Mouse (Mus musculus): ENCODE data around the gene Slc15a5. TPM values are rescaled to one million over a fixed set of nuclear protein-coding genes. Genes with fewer than 3 reads are reported as not detected.

Gene Slc15a5
- polyA plus RNA-seq, 1 experiment, result not detected

DNA sequence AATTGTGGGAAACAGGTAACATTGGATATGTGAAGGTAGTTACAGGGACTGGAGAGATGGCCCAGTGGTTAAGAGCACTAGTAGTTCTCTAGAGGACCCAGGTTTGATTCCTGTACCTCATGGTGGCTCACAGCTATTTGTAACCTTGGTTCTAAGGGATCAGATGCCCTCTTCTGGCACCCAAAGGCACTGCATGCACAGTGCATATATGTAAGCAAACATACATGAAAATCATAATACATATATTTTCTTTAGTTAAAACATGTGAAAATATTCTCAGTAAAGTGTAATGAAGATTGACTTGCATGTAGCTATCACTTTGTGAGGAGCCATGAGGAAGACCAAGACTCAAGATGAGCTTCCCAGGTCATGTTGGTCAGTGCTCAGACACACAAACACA, 62.8 kb downstream of the Slc15a5 start:
- no peak overlapping the region for H3K4me3 ChIP-seq (ENCODE audit: insufficient read depth, low read depth, low read length)

DNA sequence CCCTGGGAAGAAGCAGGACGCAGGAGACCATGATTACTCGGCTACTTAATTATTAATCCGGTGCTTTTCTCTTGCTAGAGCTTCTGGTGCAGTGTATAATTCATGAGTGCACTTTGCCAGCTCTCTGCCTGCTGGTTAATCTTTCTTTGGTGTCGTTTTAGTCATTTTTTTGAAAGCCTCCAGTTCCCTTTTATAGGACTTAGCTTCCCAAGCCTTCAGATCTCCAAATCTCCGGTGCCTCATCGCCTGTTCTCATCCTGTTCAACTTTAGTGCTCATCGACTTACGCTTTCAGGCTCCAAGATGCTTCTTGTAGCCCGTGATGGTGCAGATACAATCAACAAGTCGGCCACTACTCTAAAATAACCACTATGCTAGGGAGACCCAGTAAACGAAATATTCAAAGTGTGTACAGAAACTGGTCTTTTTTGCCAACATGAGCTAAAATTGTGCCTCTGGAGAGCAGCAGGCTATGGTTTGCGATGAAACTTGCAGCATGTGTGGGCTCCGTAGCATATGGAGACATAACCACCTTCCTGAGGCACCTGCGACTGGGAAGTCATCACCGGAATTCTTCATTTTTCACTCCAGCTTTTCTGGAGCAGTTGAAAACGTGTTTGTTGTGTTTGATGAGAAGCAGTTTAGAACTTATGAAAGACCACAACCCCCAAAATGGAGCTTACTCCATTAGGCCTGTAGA, 64.6 kb downstream of the Slc15a5 start:
- WGBS, result 69% methylated on average over 16 of the region's 16 CpGs
- no peak for TF ChIP-seq CTCF (conservative IDR thresholded peaks at IDR 0.05; ENCODE audit: insufficient read depth, insufficient read length, low read depth, low read length)
- H3K27me3 ChIP-seq (replicated peaks; ENCODE audit: control insufficient read depth, insufficient read depth, low read length), result no peaks in the 10 kb centered on the region; the same call in 1 of the 2 replicates
- no peak overlapping the region for H3K4me3 ChIP-seq (ENCODE audit: insufficient read depth, low read depth, low read length)
- H3K4me1 ChIP-seq (ENCODE audit: control insufficient read depth, insufficient read depth, low read length), result no peaks in the 10 kb centered on the region
- no peak for DNase-seq
- H3K36me3 ChIP-seq (ENCODE audit: control insufficient read depth, insufficient read depth, low read length), result no peaks in the 10 kb centered on the region
- no peak overlapping the region for H3K27ac ChIP-seq (ENCODE audit: insufficient read depth, low read depth, low read length)

More for the DNA sequence above, 62.8 kb downstream of the Slc15a5 start:
- no peak for DNase-seq
- H3K4me1 ChIP-seq (ENCODE audit: control insufficient read depth, insufficient read depth, low read length), result no peaks in the 10 kb centered on the region
- H3K27me3 ChIP-seq (replicated peaks; ENCODE audit: control insufficient read depth, insufficient read depth, low read length), result no peaks in the 10 kb centered on the region; the same call in 1 of the 2 replicates
- no peaks in the 10 kb centered on the region for H3K36me3 ChIP-seq (ENCODE audit: control insufficient read depth, insufficient read depth, low read length)
- no peak for TF ChIP-seq POLR2A (IDR thresholded peaks at IDR 0.05; ENCODE audit: low read depth, low read length)
- TF ChIP-seq CTCF (conservative IDR thresholded peaks at IDR 0.05; ENCODE audit: insufficient read depth, insufficient read length, low read depth, low read length), result no peak
- H3K27ac ChIP-seq (ENCODE audit: insufficient read depth, low read depth, low read length), result no peak overlapping the region

DNA sequence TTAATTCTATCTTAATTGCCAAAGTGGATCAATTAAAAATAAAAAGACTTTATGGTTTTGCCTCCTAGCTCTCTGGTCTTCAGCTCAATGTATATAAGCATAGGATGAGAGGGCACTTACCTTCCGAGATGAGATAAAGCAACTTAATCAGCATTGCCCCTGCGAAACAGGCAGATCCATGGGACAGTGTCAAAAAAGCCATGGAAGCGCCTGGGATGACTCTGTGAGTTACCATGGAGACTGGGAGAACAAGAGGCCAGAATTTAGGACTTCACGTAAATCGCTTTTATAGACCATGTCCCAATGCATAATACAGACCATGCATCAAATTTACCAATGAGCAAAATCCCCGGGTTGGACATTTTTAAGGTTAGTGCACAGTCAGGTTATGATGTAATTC, 67.8 kb downstream of the Slc15a5 start:
- H3K4me1 ChIP-seq (ENCODE audit: control insufficient read depth, insufficient read depth, low read length), result no peaks in the 10 kb centered on the region
- H3K27ac ChIP-seq (ENCODE audit: insufficient read depth, low read depth, low read length), result no peak overlapping the region
- 79% methylated on average over 6 of the region's 6 CpGs for WGBS

DNA sequence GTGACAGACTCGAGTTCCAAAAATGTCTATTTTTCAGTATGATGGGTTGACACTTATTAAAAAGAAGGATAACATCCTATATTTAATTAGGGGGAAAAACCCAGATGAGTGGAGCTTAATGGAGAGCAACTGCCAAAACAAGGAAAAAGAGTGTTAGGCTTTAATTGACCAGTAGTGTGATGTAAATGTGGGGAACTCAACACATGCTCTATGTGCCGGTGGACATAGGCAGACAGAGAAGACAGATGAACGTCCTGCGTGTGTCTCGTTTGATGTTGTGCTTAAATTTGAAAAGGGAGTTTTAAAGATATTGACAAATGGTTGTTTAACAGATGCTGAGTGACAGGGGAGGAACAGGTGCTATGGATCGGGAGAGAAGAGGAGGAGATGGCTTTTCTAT, 72.0 kb downstream of the Slc15a5 start:
- TF ChIP-seq CTCF (conservative IDR thresholded peaks at IDR 0.05; ENCODE audit: insufficient read depth, insufficient read length, low read depth, low read length) (no peak), POLR2A (IDR thresholded peaks at IDR 0.05; ENCODE audit: low read depth, low read length) (no peak)
- no peak for DNase-seq
- no peak overlapping the region for H3K4me3 ChIP-seq (ENCODE audit: insufficient read depth, low read depth, low read length)
- no peaks in the 10 kb centered on the region for H3K4me1 ChIP-seq (ENCODE audit: control insufficient read depth, insufficient read depth, low read length)
- H3K27me3 ChIP-seq (replicated peaks; ENCODE audit: control insufficient read depth, insufficient read depth, low read length), result no peaks in the 10 kb centered on the region
- WGBS, result 74% methylated on average over 6 of the region's 6 CpGs
- no peak overlapping the region for H3K27ac ChIP-seq (ENCODE audit: insufficient read depth, low read depth, low read length)
- no peaks in the 10 kb centered on the region for H3K36me3 ChIP-seq (ENCODE audit: control insufficient read depth, insufficient read depth, low read length)

More for the DNA sequence above, 67.8 kb downstream of the Slc15a5 start:
- H3K27me3 ChIP-seq (replicated peaks; ENCODE audit: control insufficient read depth, insufficient read depth, low read length), result no peaks in the 10 kb centered on the region
- no peaks in the 10 kb centered on the region for H3K36me3 ChIP-seq (ENCODE audit: control insufficient read depth, insufficient read depth, low read length)
- no peak overlapping the region for H3K4me3 ChIP-seq (ENCODE audit: insufficient read depth, low read depth, low read length)
- TF ChIP-seq CTCF (conservative IDR thresholded peaks at IDR 0.05; ENCODE audit: insufficient read depth, insufficient read length, low read depth, low read length), result no peak
- TF ChIP-seq POLR2A (IDR thresholded peaks at IDR 0.05; ENCODE audit: low read depth, low read length), result no peak
- DNase-seq, result no peak

DNA sequence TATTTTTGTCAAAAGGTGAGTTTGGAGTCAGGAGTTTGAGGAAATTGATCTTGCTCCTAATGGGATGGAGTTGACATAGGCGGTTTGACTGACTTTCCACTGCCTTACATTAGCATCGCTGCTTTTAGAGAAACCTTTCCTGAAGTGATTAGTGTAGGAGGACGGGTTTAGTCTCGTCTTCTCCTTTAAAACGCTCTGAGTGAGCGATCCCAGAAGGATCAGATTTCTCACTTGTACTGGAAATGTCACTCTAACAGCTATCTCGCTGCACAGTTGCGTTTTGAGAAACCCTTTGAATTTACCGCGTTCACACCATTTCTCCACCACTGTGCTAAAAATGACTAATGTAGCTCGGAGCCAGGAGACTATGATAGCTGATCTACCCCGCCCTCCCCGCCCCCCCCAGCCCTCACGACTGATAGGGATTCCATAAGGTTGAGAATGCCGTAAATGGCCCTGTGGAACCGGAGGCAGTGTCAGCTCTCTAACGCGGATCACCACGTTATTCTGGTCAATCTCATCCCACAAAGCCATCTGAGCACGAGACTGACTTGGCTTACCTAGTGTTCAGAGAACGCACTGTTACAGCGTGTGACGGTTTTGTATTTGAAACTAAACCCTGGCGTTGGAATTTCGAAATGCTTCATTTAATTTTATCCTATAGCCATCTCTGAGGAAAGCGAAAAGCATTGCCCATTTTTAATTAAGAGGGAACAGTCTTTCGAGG, 73.0 kb downstream of the Slc15a5 start:
- Histone ChIP-seq H3K4me1 (ENCODE audit: control insufficient read depth, insufficient read depth, low read length) (no peaks in the 10 kb centered on the region), H3K4me3 (ENCODE audit: insufficient read depth, low read depth, low read length) (no peak overlapping the region), H3K36me3 (ENCODE audit: control insufficient read depth, insufficient read depth, low read length) (no peaks in the 10 kb centered on the region), H3K27ac (ENCODE audit: insufficient read depth, low read depth, low read length) (no peak overlapping the region), H3K27me3 (replicated peaks; ENCODE audit: control insufficient read depth, insufficient read depth, low read length) (no peaks in the 10 kb centered on the region)
- no peak for TF ChIP-seq POLR2A (IDR thresholded peaks at IDR 0.05; ENCODE audit: low read depth, low read length)
- no peak for TF ChIP-seq CTCF (conservative IDR thresholded peaks at IDR 0.05; ENCODE audit: insufficient read depth, insufficient read length, low read depth, low read length)
- 29% methylated on average over 27 of the region's 27 CpGs for WGBS
- no peak for DNase-seq

DNA sequence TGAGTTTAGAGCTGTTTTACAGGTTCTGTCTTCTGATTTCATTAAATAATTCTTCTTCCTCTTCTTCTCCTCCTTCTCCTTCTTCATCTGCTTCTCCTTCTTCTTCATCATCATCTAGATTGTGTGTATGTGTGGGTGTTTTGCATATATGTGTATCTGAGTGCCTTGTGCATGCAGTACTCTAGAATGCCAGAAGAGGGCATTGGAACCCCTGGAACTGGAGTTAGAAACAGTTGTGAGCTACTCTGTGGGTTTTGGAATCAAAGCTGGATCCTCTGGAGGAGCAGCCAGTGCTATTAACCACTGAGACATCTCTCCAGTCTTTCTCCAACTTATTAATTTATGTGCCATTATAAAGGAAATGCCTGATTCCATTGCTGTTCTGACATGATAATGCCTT, 89.9 kb downstream of the Slc15a5 start:
- Histone ChIP-seq H3K27ac (ENCODE audit: insufficient read depth, low read depth, low read length) (no peak overlapping the region), H3K4me1 (ENCODE audit: control insufficient read depth, insufficient read depth, low read length) (no peaks in the 10 kb centered on the region), H3K27me3 (replicated peaks; ENCODE audit: control insufficient read depth, insufficient read depth, low read length) (no peaks in the 10 kb centered on the region), H3K4me3 (ENCODE audit: insufficient read depth, low read depth, low read length) (no peak overlapping the region), H3K36me3 (ENCODE audit: control insufficient read depth, insufficient read depth, low read length) (no peaks in the 10 kb centered on the region)
- no peak for DNase-seq
- TF ChIP-seq POLR2A (IDR thresholded peaks at IDR 0.05; ENCODE audit: low read depth, low read length) (no peak), CTCF (conservative IDR thresholded peaks at IDR 0.05; ENCODE audit: insufficient read depth, insufficient read length, low read depth, low read length) (peak; percentile 11; the same call in 1 of the 2 replicates)

DNA sequence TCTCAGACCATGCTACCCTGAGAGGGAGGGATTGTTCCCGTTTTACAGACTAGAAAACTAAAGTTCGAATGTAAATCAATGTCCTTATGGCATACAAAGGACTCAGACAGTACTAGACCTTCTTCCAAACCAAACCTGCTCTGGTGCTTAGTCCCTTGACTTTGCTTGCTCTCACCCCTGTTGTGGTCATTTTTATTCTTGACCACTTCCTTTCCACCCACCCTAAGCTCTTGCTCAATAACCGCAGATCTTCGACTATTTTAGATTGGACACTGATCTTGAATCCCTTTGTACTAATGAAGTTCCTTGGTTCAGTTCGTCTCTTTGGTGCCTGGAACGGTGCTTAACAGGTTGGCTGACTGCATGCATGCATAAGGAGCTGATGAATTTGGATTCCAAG, 94.5 kb downstream of the Slc15a5 start:
- no peaks in the 10 kb centered on the region for H3K4me1 ChIP-seq (ENCODE audit: control insufficient read depth, insufficient read depth, low read length)
- no peak overlapping the region for H3K27ac ChIP-seq (ENCODE audit: insufficient read depth, low read depth, low read length)
- DNase-seq, result no peak
- no peak for TF ChIP-seq POLR2A (IDR thresholded peaks at IDR 0.05; ENCODE audit: low read depth, low read length)
- no peak for TF ChIP-seq CTCF (conservative IDR thresholded peaks at IDR 0.05; ENCODE audit: insufficient read depth, insufficient read length, low read depth, low read length)
- WGBS, result 85% methylated on average over 6 of the region's 6 CpGs
- no peaks in the 10 kb centered on the region for H3K36me3 ChIP-seq (ENCODE audit: control insufficient read depth, insufficient read depth, low read length)
- H3K27me3 ChIP-seq (replicated peaks; ENCODE audit: control insufficient read depth, insufficient read depth, low read length), result no peaks in the 10 kb centered on the region
- H3K4me3 ChIP-seq (ENCODE audit: insufficient read depth, low read depth, low read length), result no peak overlapping the region
